Mouse (Mus musculus) kidney, adult 11 months (tissue): ENCODE measurements around the gene Zfp668.
"Not testable (repeated sequence)": the region's sequence is repeated elsewhere in the genome, so short reads cannot be mapped to it uniquely, and the experiment has no call there.

ENCODE experiments used
- DNase-seq: peaks from one replicate; pipeline ENCODE4 v3.0.0; 2022

Zfp668 gene

DNA sequence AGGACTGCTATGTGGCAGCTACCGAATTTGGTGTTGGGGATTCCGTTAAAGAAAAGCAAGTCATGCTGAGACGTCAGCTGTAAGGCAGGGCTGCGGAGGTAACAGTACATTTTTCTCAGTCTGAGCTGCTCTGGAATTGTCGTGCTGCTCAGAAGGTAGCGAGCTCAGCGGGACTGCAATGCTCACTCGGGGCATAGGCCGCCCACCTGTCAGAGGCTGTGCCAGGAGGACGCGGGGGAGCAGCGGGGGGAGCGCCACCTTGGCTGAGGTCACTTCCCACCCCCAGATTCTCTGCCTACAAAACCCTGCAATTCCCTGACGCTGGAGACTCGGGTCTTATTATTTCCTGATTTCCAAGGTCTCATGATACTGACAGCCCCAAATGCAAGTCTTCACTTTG is 35.7 kb downstream of the Zfp668 start:
- DNase-seq: no peak

DNA sequence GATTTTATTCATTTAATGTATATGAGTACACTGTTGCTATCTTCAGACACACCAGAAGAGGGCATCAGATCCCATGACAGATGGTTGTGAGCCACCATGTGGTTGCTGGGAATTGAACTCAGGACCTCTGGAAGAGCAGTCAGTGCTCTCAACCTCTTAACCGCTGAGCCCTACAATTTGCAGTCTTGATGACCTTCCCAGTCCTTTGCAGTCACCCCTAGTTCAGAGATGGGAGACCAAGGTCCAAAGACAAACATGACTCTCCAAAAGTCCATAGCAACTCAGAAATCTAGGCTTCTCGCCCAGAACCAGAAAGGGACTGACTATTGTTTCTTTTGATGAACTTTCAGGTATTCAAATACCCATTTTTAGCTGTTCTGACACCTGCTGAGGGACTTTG is 36.6 kb downstream of the Zfp668 start:
- DNase-seq: not testable (repeated sequence)

DNA sequence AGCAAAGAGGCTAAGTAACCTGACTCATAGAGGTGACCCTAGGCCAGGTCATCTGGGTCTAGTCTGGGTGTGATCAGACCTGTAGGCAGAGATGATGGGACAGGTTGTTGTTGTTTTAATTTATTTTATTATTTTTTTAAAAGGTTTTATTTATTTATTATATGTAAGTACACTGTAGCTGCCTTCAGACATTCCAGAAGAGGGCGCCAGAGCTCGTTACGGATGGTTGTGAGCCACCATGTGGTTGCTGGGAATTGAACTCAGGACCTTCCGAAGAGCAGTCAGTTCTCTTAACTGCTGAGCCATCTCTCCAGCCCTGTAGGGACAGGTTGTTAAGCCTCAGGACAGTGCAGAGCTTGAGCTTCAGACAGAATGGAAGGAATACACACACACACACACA is 38.8 kb downstream of the Zfp668 start:
- DNase-seq: not testable (repeated sequence)

DNA sequence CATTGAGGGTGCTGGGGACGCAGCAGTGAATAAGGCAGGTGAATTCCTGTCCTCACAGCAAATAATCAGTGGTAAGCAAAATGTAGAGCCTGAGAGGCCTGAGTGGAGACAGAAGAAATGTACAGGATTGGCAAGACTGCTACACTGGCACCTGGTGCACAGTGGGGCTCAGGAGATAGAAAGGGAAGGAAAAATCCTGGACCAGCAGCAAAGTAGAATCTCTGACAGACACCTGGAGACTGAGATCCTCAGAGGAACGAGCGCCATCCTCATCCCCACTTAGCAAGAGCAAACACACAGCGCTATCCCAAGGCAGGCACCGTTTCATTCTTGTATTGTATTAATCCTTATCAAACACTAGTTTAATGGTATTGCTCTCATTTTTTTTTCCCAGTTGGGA is 39.2 kb downstream of the Zfp668 start:
- DNase-seq: no peak

DNA sequence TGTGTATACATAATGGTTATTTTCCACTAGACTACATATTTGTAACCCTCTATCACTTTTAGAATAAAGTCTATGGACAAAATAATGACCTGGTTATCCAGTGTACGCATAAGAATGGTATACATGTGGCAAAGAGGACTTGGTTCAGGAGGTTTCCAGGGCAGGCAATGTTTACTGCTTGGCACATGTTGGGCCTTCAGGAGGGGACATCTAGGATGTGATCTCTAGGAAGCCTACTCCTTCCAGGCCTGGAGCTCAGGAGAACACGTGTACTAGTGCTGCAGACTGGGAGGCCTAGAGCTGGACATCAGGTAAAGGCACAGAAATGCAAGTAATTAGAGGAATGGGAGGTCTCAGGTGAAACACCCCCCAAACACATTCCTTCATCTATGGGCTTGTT is 41.1 kb downstream of the Zfp668 start:
- no peak for DNase-seq

DNA sequence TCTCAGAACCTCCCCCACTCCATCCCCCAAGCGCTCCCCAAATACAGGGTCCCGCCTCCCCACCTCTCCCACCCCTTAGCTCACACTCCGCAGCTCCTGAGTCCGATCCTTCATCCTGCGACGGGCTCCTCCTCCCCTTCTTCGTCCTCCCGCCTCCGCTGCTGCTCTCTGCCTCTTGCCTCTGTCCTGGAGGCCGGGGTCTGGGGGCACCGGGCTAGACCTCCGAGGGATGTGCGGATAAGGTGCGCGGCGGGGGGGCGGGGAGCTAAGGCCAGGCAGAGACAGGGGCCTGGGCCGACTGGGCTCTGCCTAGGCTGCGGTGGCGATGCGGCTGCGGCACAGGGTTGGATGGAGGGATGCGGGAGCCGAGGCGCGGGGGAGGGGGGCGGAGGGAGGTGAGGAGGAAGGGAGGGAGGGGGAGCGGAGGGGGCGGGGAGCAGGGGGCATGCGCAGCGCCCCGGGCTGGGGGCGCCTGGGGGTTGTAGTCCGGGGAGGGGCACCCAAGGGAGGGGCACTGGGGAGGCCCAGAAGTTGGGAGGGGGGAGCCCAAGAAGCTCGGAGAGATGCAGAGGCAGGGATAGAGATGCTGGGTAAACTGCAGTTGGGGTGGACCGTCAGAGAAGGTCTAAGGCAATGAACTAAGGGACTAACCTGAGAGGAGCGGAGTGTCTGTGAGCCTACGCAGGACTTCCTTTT is 52.3 kb downstream of the Zfp668 start, which contains the start of the genes Stx4a and Stx1b:
Gene Stx4a (plus strand): TSS at position 119 of the 696 bp plus-strand sequence.
Gene Stx1b (minus strand): TSS at position 374 of the 696 bp plus-strand sequence.
- no peak for DNase-seq

DNA sequence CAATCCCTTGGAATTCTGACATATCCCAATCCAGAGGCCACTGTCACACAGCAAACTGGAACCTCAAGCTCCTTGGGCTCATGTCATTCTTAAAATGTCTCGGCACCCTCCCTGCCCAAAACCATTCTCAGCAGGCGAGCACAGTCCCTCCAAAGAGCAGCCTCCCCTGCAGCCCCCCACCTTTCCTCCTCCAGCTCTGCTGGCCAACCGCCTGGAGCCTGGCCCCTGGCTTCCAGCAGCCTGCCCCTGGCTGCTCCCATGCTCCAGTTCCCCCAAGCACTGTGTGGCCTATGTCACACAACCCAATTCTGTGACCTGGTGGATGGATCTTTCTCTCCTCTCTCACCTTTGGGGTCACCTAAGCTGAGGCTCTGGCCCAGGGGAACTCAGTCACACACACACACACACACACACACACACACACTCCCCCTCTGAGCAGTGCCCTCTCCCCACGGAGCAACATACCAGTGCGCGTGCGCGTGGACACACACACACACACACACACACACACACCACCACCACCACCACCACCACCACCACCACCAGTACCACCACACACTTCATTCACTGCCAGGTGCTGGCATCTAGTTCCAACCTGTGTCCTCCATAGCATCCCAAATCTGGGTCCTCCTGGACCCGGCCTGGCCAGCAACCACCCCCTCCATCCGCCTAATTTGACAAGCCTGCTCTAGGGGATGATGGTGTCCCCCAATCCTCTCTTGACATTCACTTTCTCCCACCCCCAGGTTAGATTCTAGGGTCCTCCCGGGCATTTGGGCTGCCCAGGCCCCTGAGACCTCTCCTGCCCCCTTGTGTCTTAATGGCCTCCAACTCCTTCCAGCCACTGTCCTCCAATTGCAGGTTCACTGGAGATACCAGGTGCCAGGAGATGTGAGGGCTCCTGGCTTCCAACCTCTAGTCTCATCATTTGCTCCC is 53.1 kb downstream of the Zfp668 start:
- DNase-seq: no peak

DNA sequence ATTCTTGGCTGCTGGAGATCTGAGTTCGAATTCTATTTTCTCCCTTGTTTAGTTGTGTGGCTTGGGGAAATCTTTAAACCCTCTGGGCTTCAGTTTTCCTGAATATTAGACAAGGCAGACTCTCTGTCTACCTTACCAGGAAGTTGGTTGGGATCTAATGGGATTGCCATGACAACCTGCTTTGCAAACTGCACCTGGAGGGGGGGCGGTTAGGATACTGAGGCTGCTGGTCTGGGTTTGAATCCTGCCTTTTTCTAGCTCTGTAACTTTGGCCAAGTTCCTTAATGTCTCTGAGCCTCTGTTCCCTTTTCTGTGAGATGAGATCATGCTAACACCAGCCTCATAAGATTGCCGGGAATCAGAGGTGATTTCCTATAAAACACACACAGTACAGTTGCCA is 54.1 kb downstream of the Zfp668 start:
- DNase-seq: no peak

DNA sequence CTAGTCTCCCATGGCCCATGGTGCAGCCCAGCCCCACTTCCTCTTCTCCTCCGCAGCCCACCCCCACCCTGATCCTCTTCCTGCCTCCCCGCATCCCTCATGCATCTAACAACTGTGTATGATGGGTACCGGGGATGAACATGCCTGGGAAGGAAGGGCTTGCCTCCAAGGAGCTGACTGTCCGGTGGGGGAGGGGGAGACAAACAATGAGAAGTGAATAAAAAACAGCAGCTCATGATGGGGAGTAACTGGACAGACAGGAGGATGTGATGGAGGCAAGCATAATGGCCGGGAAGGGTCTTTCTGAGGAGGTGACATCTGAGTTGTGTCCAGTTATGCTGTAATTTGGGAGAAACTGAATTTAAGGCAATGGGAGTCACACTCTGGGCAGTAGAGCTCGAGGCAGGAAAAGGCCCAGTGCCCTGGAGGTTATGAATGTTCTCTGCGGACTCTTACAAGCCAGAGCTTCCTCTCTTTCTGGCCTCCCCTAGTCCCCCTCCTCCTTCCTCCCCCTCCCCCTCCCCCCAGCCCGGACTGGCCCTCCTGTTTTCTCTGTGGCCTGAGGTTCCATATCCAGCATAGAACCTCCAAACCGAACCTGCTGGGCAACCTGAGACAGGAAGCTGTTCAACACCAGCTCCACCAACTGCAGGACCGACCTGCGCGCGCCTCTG is 55.7 kb downstream of the Zfp668 start:
- no peak for DNase-seq

DNA sequence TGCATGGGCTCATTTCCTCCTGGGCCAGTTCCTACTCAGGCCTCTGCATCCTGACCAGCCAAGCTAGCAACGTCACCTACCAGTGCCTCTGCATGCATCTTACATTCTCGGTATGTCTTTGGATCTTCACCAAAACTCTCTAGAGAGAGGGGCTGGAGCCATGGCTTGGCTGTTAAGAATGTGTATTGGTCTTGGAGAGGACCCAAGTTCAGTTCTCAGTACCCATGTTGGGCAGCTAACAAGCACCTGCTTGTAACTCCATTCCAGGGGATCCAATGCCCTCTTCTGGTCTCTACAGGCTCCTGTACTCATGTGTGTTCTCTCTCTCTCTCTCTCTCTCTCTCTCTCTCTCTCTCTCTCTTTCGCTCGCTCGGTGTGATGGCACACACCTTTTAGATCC is 58.9 kb downstream of the Zfp668 start:
- DNase-seq: no peak

DNA sequence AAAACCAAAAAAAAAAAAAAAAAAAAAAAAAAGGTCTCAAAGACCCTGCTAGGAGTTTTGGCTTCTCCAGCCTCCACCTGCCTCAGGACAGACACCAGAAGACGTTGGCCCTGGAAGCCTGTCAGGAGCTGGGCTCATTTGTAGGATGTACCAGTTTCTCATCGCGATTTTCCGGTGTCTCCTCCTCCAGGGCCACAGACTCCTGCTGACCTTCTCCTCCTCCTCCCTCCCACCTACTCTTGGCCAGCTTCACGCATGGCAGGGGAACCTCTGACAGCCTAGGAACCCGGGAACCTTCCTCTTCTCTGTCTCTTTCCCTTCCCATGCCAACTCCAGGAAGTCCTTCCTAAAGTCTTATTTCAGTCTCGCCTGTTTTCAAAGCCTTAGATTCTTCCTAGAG is 59.6 kb downstream of the Zfp668 start:
- no peak for DNase-seq

DNA sequence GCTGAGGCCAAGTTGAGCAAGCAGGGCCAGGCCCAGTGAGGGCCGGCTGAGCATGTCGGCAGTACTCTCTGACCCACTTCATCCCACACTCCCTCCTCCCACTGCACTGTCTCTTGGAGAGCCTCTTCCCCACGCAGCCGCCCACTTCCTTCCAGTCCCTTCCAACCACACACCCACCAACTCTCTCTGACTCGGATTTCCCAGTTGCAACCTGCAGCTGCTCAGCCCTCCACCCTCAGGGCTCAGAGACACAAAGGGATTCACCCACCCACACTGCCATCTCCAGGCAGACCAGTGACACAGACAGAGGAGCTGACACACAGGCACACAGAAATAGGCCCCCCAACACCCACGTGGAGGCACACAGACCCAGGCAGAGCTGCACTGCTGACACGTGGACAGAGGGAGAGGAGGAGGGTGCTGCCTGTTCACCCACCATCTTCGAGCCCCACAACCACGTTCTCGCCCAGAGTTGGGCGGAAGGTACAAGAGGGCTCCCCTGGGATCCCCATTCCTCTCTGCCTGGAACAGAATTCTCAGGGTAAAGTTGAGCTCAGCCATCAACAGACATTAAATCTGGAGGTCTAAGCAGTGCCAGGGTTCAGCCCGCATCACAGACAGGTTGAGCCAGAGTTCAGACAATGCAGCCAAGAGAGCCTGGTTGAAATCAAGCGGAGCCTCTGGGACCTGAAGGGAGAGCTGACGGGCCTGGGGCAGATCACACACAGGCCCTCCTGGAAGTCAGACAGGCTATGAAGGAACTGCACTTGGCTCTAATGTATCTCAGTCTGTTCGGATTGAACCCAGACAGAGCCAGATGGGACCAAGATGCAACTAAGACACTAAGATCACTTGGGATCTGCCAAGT is 60.4 kb downstream of the Zfp668 start:
- peak; percentile 30 for DNase-seq

DNA sequence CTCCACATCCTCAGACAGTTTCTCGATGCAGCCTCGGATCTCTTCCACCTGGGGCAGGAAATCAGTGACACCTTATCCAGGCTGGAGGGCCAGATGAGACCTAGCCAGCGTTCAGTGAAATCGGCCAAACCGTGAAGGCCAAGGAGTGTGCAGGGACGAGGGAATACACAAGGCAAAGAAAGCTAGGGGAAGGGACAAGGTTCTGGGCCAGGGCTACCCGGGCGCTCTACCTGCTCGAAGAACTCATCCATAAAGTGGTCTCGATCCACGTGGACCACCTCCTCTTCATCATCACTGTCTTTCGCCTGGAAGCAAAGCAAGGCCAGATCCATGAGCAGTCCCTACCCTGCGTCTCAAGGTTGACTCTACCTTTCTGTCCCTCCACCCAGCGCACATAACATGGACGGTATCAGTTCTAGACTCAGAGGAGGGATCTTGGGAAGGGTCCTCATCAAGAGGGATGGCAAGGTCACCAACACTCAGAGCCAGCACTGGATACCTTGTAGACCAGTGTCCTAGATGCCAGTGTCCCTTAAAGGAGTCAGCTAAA is 61.4 kb downstream of the Zfp668 start:
- no peak for DNase-seq

DNA sequence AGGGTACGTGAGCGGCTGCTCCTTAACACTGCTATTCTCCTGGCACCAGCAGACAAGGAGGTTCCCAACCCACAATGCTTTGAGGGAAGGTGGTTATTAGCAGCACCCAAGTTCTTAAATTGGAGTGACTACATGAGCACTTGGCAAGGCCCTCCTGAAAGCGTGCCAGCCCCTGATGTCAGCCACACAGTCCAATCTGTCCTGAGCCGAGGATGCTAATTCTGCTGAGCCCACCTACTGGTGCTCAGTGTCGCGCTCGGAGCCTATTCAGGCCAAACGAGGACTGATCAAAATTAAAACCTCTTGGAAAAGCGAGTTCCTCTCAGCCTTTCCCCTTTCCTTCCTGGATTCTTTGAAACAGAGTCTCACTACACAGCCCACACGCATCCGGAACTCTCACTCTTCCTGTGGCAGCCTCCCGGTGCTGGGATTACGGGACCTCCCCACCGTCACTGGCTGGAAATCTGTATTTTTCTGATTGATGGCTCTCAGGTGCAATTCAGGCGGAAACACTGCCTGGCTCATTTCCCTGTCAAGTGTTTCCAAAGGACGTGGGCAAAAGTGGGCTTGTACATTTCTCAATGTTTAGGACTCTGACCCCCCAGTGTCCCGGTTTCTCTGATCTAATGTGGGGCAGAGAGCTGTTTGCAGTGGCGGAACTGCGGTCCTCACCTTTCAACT is 62.2 kb downstream of the Zfp668 start:
- DNase-seq: peak; percentile 46

DNA sequence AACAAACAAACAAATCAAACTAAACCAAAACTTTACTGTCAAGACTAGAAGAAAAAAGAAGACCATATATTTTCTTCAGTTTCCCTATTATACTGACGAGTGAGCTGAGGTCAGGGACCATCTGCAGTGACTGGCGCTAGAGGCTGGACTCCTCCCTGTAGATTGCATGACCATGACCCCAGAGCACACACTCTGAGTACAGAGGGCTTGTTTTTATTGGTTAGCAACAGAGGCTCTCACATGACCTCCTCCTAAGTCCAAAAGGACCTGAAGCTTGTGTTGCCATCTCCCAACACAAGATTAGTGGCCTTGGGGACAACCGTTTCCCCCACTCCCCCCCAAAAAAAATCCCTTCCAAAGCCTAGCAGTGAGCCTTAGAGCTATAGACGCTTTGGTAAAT is 62.8 kb downstream of the Zfp668 start:
- DNase-seq: no peak
